Comparison of ENCODE assay signal across 15 mouse cellular contexts in genomic region chr4:91238739-91239485, GRCm38 (mm10).
DNase-seq lines count a peak whose midpoint lies in the region; ATAC-seq and TF ChIP-seq lines count a peak whose summit lies in the region.
"Had no signal": no experiment of that assay in that cellular context is flagged by ENCODE, and none has a peak within 500 bp of the region (broad histone marks: within the 10 kb centered on the region; RNA-seq: fewer than 3 reads in every experiment).

No protein-coding gene starts in this region.

- peak overlapping the region; percentile 44; the same call in 1 of the 2 replicates for H3K27ac ChIP-seq in hindbrain, embryonic 13.5 days
- no peak overlapping the region for H3K27ac ChIP-seq in hindbrain, embryonic 10.5 days
- H3K27ac ChIP-seq in hindbrain, postnatal 0 days: peak overlapping the region; percentile 22; the same call in 1 of the 2 replicates
- H3K27ac ChIP-seq: limb, embryonic 10.5 days; liver, embryonic 13.5 days; stomach, postnatal 0 days had no signal

- TF ChIP-seq CTCF in hindbrain, postnatal 0 days (IDR thresholded peaks at IDR 0.05; ENCODE audit: low read depth): no peak

- 60% methylated on average over 6 of the region's 6 CpGs for WGBS in hindbrain, embryonic 13.5 days
- 84% methylated on average over 6 of the region's 6 CpGs for WGBS in hindbrain, embryonic 10.5 days
- WGBS in hindbrain, postnatal 0 days: 48% methylated on average over 6 of the region's 6 CpGs

- peaks cover 9% of the 10 kb centered on the region; the same call in 1 of the 2 replicates for H3K36me3 ChIP-seq in hindbrain, embryonic 13.5 days
- H3K36me3 ChIP-seq in hindbrain, embryonic 10.5 days: 0 out of 2 replicates have a peak, but pooled peaks cover 3% of the 10 kb centered on the region
- H3K36me3 ChIP-seq in hindbrain, postnatal 0 days (ENCODE audit: insufficient read depth, low read length): no peaks in the 10 kb centered on the region
- H3K36me3 ChIP-seq: limb, embryonic 10.5 days; liver, embryonic 13.5 days had no signal

- no peaks in the 10 kb centered on the region for H3K9me3 ChIP-seq in hindbrain, embryonic 13.5 days
- H3K9me3 ChIP-seq in hindbrain, embryonic 10.5 days: no peaks in the 10 kb centered on the region
- H3K9me3 ChIP-seq in hindbrain, postnatal 0 days (ENCODE audit: low read length): no peaks in the 10 kb centered on the region
- H3K9me3 ChIP-seq: limb, embryonic 10.5 days; liver, embryonic 13.5 days had no signal

- H3K4me3 ChIP-seq in hindbrain, embryonic 13.5 days: no peak overlapping the region
- no peak overlapping the region for H3K4me3 ChIP-seq in hindbrain, embryonic 10.5 days
- no peak overlapping the region for H3K4me3 ChIP-seq in hindbrain, postnatal 0 days (ENCODE audit: low read length)
- H3K4me3 ChIP-seq: limb, embryonic 10.5 days; liver, embryonic 13.5 days had no signal

- H3K9ac ChIP-seq in hindbrain, embryonic 13.5 days: no peak overlapping the region
- H3K9ac ChIP-seq in hindbrain, postnatal 0 days (replicated peaks; ENCODE audit: low read length): no peak overlapping the region
- H3K9ac ChIP-seq: liver, embryonic 13.5 days had no signal

- H3K4me2 ChIP-seq in hindbrain, embryonic 13.5 days: no peak overlapping the region
- H3K4me2 ChIP-seq in hindbrain, postnatal 0 days (ENCODE audit: low read depth, low read length): no peak overlapping the region
- H3K4me2 ChIP-seq: liver, embryonic 13.5 days had no signal

- peak; percentile 59 for ATAC-seq in hindbrain, embryonic 13.5 days (ENCODE audit: low FRiP score)
- ATAC-seq in hindbrain, postnatal 0 days: peak; percentile 80

- H3K27me3 ChIP-seq in hindbrain, embryonic 13.5 days: no peaks in the 10 kb centered on the region
- H3K27me3 ChIP-seq in hindbrain, embryonic 10.5 days (ENCODE audit: insufficient read depth, poor library complexity, severe bottlenecking): no peaks in the 10 kb centered on the region
- H3K27me3 ChIP-seq in hindbrain, postnatal 0 days (ENCODE audit: insufficient read depth, low read length): no peaks in the 10 kb centered on the region
- H3K27me3 ChIP-seq: CH12.LX; liver, embryonic 13.5 days had no signal

- DNase-seq in adrenal gland, postnatal 14 days: peak; percentile 16
- no peak for DNase-seq in adrenal gland, adult 2 months
- DNase-seq in hindbrain, embryonic 10.5 days (ENCODE audit: low spot score): no peak
- peak; percentile 94 for DNase-seq in cerebellum, adult 9-10 months
- DNase-seq in hindbrain, postnatal 0 days (ENCODE audit: low spot score): peak; percentile 83
- DNase-seq in right cerebral cortex, postnatal 25 days: no peak
- DNase-seq in layer of hippocampus, adult 18-20 months (ENCODE audit: low spot score in 2 of 2): no peak
- DNase-seq: kidney, adult 8-10 months; layer of hippocampus, postnatal 36 days; liver, embryonic 13.5 days; thymus, postnatal 25 days had no signal

- peaks cover 24% of the 10 kb centered on the region for H3K4me1 ChIP-seq in hindbrain, embryonic 13.5 days (replicated peaks)
- H3K4me1 ChIP-seq in hindbrain, embryonic 10.5 days (replicated peaks): peaks cover 9% of the 10 kb centered on the region
- H3K4me1 ChIP-seq in hindbrain, postnatal 0 days (ENCODE audit: insufficient read depth, low read length): no peaks in the 10 kb centered on the region
- H3K4me1 ChIP-seq: liver, embryonic 13.5 days had no signal

Comparison
In these comparisons a context has a peak if more than half of its experiments do, and no peak if none do; other contexts are left out.
1. DNase-seq: peak in adrenal gland, postnatal 14 days (single experiment), cerebellum, adult 9-10 months (single experiment) and hindbrain, postnatal 0 days (single experiment); none in adrenal gland, adult 2 months (single experiment), hindbrain, embryonic 10.5 days (single experiment), right cerebral cortex, postnatal 25 days (single experiment) and layer of hippocampus, adult 18-20 months (0 of 2).